Mouse (Mus musculus) testis, adult 2 months (tissue): ENCODE data around the gene Panx1. TPM values are rescaled to one million over a fixed set of nuclear protein-coding genes. Genes with fewer than 3 reads are reported as not detected.

Experiments used
- H3K27ac ChIP-seq: fragments of 200-500 bp; 2 replicates; pipeline ENCODE4 v1.5.1; 2012; ENCODE audit warnings: low read depth, low read length; ENCODE audit not compliant: control insufficient read depth, insufficient read depth
- H3K27me3 ChIP-seq: fragments of 200-500 bp; 2 replicates; pipeline ENCODE4 v1.6.1; 2012; ENCODE audit warnings: mild to moderate bottlenecking, low read length, moderate library complexity; ENCODE audit not compliant: control insufficient read depth, insufficient read depth
- H3K36me3 ChIP-seq: fragments of 200-500 bp; 2 replicates; pipeline ENCODE4 v1.6.1; 2012; ENCODE audit warnings: mild to moderate bottlenecking, low read length; ENCODE audit not compliant: control insufficient read depth, insufficient read depth
- H3K4me1 ChIP-seq: fragments of 200-500 bp; 2 replicates; pipeline ENCODE4 v1.6.1; 2012; ENCODE audit warnings: low read length; ENCODE audit not compliant: control insufficient read depth, insufficient read depth
- H3K4me3 ChIP-seq: fragments of 200-500 bp; 2 replicates; pipeline ENCODE4 v1.5.1; 2012; ENCODE audit warnings: low read depth, mild to moderate bottlenecking, low read length, moderate library complexity, mixed read lengths; ENCODE audit not compliant: control insufficient read depth
- CTCF ChIP-seq: fragments of 200-500 bp; IDR thresholded peaks from 2 replicates; pipeline ENCODE4 v1.5.1; 2012; ENCODE audit warnings: low read depth, mild to moderate bottlenecking, inconsistent platforms, low read length, moderate library complexity; ENCODE audit not compliant: control insufficient read depth, insufficient read depth, insufficient replicate concordance
- POLR2A ChIP-seq: fragments of 200-500 bp; IDR thresholded peaks from 2 replicates; pipeline ENCODE4 v1.6.1; 2012; ENCODE audit warnings: low read depth, mild to moderate bottlenecking, inconsistent platforms, low read length, moderate library complexity; ENCODE audit not compliant: control insufficient read depth
- polyA plus RNA-seq: library from polyadenylated mRNA; depleted of rRNA; stranded (reverse); fragments of >200 nt; gene quantifications from 2 replicates; pipeline ENCODE4 v1.2.3, GENCODE M21; 2012; rRNA removed

Panx1 gene
- polyA plus RNA-seq, result 2.4 and 2.5 TPM in 2 replicates

DNA sequence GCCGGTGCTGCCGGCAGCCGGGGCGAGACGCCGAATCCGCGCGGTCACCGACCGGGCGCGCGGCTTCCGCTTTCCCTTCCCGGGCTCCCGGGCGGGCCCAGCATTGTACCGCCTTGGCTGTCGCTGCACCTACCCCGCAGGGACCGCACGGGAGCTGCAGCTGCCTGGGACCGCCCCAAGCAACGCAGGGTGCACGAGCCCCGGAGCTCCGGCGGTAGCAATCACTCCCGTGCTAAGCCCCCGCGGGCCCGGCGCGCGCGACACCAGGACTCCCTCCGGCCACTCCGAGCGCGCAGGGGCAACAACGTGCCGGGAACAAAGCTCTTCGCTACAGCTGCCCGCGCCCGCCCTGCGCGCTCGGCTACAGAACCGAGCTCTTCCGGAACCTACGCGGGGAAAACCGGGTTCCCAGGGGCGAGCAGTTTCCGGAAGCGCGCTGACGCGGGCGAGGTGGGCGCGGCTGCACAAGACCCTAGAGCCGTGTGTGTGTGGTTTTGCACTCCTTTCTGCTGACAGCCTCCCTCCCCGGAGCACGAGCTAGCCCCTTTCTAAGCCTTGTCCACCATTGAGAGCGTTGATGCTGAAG is at the start of gene Panx1:
Gene Panx1, minus strand, starts transcription at position 395 of the 586 bp plus-strand sequence.
- peaks cover 10% of the 10 kb centered on the region for H3K4me1 ChIP-seq
- H3K27ac ChIP-seq, result no peak within 1 kb of the TSS
- H3K36me3 ChIP-seq, result no peaks in the 10 kb centered on the region
- H3K27me3 ChIP-seq, result no peaks in the 10 kb centered on the region
- peak within 1 kb of the TSS; percentile 73 for H3K4me3 ChIP-seq
- TF ChIP-seq CTCF, result no peak
- TF ChIP-seq POLR2A, result no peak

DNA sequence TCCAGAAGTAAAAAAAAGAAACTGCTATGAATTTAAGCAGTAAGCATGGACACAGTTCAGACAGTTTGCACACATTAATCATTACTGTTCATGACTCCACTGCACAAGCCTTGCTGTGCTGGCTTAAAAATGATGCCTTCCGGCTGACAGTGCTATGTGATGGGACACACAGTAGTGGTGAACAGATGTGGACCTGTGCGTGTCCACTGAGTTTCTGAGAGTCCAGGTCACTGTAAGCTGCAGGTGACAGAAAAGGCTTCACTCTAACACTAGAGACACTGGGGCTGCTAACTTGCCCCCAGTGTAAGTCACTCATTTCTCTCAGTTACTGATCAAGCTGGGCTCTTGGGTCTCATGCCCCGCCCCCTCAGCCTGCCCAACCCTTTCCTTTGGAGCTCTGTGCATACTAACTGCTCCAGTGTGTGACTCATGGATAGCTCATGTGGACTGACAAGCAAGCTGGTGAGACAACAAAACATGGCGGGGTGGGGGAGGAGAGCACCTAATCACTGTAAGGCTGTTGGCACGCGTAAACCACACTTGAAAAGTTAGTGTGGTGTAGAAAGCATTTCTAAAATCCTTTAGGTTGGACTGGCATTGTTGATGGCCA is 23.5 kb upstream of the Panx1 start:
- Histone ChIP-seq H3K4me3 (no peak overlapping the region), H3K36me3 (no peaks in the 10 kb centered on the region), H3K4me1 (no peaks in the 10 kb centered on the region; the same call in 1 of the 2 replicates), H3K27ac (no peak overlapping the region), H3K27me3 (no peaks in the 10 kb centered on the region)
- TF ChIP-seq POLR2A, result no peak
- no peak for TF ChIP-seq CTCF

DNA sequence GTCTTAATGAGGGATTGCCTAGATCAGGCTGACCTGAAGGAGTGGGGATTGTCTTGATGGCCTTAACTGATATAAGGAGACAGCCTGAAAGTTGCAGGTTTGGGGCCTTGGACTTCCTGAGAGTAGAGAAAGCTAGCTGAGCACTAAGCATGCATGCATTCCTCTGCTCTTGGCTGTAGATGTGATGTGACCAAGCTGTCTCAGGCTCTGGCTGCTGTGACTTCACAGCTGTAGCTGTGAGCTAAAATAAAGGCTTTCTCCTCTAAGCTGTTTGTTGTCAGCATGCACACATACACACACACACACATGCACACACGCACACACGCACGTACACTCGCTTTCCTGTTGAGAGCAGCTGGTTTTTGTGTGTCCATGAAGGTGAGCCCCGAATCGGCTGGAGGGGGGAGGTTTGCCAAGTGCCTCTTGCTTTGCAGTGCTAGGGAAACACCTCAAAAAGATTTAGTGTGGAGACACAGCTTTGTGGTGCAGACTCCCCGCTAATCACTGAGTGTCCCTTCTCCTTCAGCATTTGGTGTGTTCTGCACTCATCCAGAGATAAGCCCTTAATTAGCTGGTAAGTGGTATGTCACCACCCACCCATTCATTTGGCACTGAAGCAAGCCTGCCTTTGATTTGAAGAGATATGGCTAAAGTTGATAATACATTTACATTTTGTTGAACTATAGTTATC is 22.9 kb upstream of the Panx1 start:
- Histone ChIP-seq H3K4me3 (no peak overlapping the region), H3K4me1 (no peaks in the 10 kb centered on the region), H3K27me3 (no peaks in the 10 kb centered on the region), H3K27ac (no peak overlapping the region), H3K36me3 (no peaks in the 10 kb centered on the region)
- TF ChIP-seq POLR2A (no peak), CTCF (no peak)

DNA sequence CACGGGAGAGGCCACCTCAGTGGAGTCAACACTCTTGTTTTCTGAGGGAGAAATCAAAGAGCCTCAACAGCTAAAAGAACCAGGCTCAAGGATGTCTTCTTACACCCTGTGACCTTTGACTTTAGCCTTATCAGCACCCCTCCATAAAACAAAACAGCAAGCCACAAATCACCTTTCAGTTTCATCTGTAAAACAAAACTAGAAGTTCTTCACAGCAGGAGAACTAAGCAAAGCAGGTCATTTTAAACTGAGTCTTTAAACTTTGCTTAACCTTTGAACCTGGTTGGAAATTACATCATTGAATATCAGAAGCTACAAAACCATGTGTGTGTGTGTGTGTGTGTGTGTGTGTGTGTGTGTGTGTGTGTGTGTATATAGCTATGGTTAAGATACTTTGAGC is 18.9 kb upstream of the Panx1 start:
- Histone ChIP-seq H3K27me3 (no peaks in the 10 kb centered on the region), H3K4me1 (no peaks in the 10 kb centered on the region), H3K27ac (no peak overlapping the region), H3K4me3 (no peak overlapping the region), H3K36me3 (no peaks in the 10 kb centered on the region)
- TF ChIP-seq POLR2A (no peak), CTCF (no peak)

DNA sequence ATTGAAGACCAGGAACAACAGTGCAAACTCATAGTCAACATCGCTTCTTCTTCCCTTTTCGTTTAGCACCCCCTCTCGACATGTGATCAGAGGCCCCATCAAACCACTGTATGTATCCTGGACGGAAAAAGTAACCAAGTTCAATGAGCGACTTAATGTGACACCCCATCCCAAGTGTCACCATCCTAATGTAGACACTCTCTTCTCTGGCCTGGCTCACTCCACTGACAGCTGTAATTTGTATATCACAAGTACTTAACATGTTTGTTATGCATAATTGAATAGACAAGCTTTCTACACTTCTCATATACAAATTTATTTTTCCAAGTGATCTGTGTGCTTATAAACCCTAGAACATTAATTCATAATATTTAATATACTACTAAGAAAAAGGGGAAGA is 15.6 kb upstream of the Panx1 start:
- no peak overlapping the region for H3K4me3 ChIP-seq
- TF ChIP-seq POLR2A (no peak), CTCF (no peak)
- H3K27ac ChIP-seq, result no peak overlapping the region

DNA sequence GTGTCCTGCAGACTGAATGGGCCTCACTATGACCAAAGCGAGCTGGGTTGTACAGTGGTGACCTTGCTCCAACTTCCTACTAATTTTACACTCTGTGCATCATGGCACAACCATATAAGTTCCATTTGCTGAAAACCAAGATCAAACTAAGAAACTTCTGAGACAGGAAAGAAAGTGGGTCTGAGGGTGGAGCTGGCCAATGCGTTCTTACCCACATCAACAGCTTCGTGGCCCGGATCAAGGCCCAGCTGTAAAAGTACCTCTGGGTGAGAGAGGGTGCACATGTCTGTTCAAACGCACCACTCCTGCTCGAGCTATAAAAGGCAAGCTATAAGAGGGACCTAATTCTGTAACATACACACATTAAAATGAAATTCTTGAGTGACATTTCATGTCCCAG is 14.7 kb upstream of the Panx1 start:
- Histone ChIP-seq H3K27me3 (no peaks in the 10 kb centered on the region), H3K4me3 (no peak overlapping the region), H3K36me3 (no peaks in the 10 kb centered on the region), H3K27ac (no peak overlapping the region), H3K4me1 (0 out of 2 replicates have a peak, but pooled peaks cover 2% of the 10 kb centered on the region)
- TF ChIP-seq CTCF (no peak), POLR2A (no peak)

More for the DNA sequence above, 15.6 kb upstream of the Panx1 start:
- Histone ChIP-seq H3K4me1 (no peaks in the 10 kb centered on the region), H3K36me3 (no peaks in the 10 kb centered on the region), H3K27me3 (no peaks in the 10 kb centered on the region)

DNA sequence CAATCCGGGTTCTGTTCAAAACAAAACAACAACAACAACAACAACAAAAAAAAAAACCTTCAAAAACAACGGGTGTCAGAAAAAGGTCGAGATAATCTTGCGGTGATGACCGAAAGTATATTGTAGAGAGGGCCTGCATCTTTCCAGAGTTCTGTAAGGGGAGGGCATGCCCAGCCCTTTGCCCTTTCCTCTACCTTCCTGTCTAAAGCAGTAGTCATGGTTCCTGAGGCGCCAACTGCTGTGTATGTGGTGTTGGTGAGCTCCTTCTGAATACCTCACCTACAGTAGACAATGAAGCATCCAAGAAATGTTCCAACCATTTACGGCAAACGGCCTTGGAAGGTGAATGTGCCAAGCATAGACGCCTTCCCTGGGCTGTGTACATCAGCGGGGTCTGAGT is 462 bp upstream of the Panx1 start:
- Histone ChIP-seq H3K4me1 (peaks cover 10% of the 10 kb centered on the region), H3K27ac (no peak overlapping the region)

More for the DNA sequence above, 462 bp upstream of the Panx1 start:
- H3K4me3 ChIP-seq, result peak overlapping the region; percentile 73
- H3K27me3 ChIP-seq, result no peaks in the 10 kb centered on the region
- TF ChIP-seq CTCF, result no peak
- no peak for TF ChIP-seq POLR2A
- H3K36me3 ChIP-seq, result no peaks in the 10 kb centered on the region
